Mouse (Mus musculus) CH12.LX (cell line): ENCODE measurements around the gene Wars2. TPM values are rescaled to one million over a fixed set of nuclear protein-coding genes. Genes with fewer than 3 reads are reported as not detected.

Experiments used
- DNase-seq: peaks from one replicate; pipeline ENCODE4 v3.0.0-alpha.2; 2013; ENCODE audit errors: extremely low read depth
- H3K27ac ChIP-seq: 2 replicates; pipeline ENCODE4 v1.5.1; 2012; ENCODE audit warnings: low read depth, mild to moderate bottlenecking, control low read depth, moderate library complexity; ENCODE audit not compliant: insufficient read depth
- H3K27me3 ChIP-seq: replicated peaks from 2 replicates; pipeline ENCODE3; 2012; ENCODE audit warnings: inconsistent platforms
- H3K36me3 ChIP-seq, 2 experiments: replicated peaks in 1 of 2; 2 replicates each; pipeline versions ENCODE3 to v1.6.1; 2012; ENCODE audit warnings: inconsistent platforms in 1 of 2, low read length in 1 of 2, mild to moderate bottlenecking in 1 of 2, mixed read lengths in 1 of 2, moderate library complexity in 1 of 2; ENCODE audit not compliant: control insufficient read depth in 1 of 2, insufficient read depth in 1 of 2
- H3K4me1 ChIP-seq, 2 experiments: 2 replicates each; pipeline ENCODE4 v1.6.1; 2012; ENCODE audit warnings: inconsistent platforms in 1 of 2, moderate library complexity in 1 of 2; ENCODE audit not compliant: insufficient read depth in 2 of 2, control insufficient read depth in 1 of 2
- H3K4me2 ChIP-seq: 2 replicates; pipeline ENCODE4 v1.6.1; 2012; ENCODE audit warnings: low read depth, mild to moderate bottlenecking, control low read depth; ENCODE audit not compliant: poor library complexity, insufficient read depth, severe bottlenecking
- H3K4me3 ChIP-seq, 3 experiments: fragments of 150-350 bp in 1 of 3; sonication (generic) in 1 of 3; replicated peaks in 1 of 3; 2 replicates each; pipeline versions ENCODE3 to v1.5.1; 2011 to 2012; ENCODE audit warnings: low read depth in 2 of 3, low read length in 2 of 3, mild to moderate bottlenecking in 2 of 3, moderate library complexity in 2 of 3, control low read depth in 1 of 3, improper control_type of control experiment in 1 of 3, inconsistent platforms in 1 of 3, mixed read lengths in 1 of 3; ENCODE audit not compliant: poor library complexity in 1 of 3
- H3K79me2 ChIP-seq: replicated peaks from 2 replicates; pipeline ENCODE4 v1.6.1; 2012; ENCODE audit warnings: mild to moderate bottlenecking, moderate library complexity; ENCODE audit not compliant: control insufficient read depth, poor library complexity, insufficient read depth, severe bottlenecking; ENCODE audit errors: extremely low read depth
- H3K9ac ChIP-seq: 2 replicates; pipeline ENCODE4 v1.6.1; 2012; ENCODE audit warnings: low read depth, mild to moderate bottlenecking, control low read depth, moderate library complexity; ENCODE audit not compliant: insufficient read depth
- H3K9me3 ChIP-seq: replicated peaks from 2 replicates; pipeline ENCODE3; 2012; ENCODE audit warnings: low read length, inconsistent platforms, mixed read lengths
- BHLHE40 ChIP-seq: IDR thresholded peaks from 2 replicates; pipeline ENCODE4 v1.6.1; 2011; ENCODE audit warnings: mild to moderate bottlenecking, low read depth, low read length, improper control_type of control experiment
- CHD2 ChIP-seq: IDR thresholded peaks from 2 replicates; pipeline ENCODE4 v1.6.1; 2011; ENCODE audit warnings: low read length, improper control_type of control experiment
- CTCF ChIP-seq, 2 experiments: IDR thresholded peaks in 1 of 2; conservative IDR thresholded peaks in 1 of 2; 2 replicates each; pipeline ENCODE4 v1.5.1; 2011 to 2012; ENCODE audit warnings: low read depth in 2 of 2, low read length in 2 of 2, improper control_type of control experiment in 1 of 2, inconsistent platforms in 1 of 2, mild to moderate bottlenecking in 1 of 2, moderate library complexity in 1 of 2
- E2F4 ChIP-seq: IDR thresholded peaks from 2 replicates; pipeline ENCODE4 v1.6.1; 2011; ENCODE audit warnings: low read depth, low read length, improper control_type of control experiment; ENCODE audit not compliant: insufficient replicate concordance
- GABPA ChIP-seq: IDR thresholded peaks from 2 replicates; pipeline ENCODE4 v1.6.1; 2012; ENCODE audit warnings: low read depth, low read length, improper control_type of control experiment, inconsistent platforms; ENCODE audit not compliant: insufficient replicate concordance
- JUN ChIP-seq: IDR thresholded peaks from 2 replicates; pipeline ENCODE4 v1.6.1; 2011; ENCODE audit warnings: low read depth, mild to moderate bottlenecking, low read length, improper control_type of control experiment, moderate library complexity; ENCODE audit not compliant: insufficient read depth
- JUND ChIP-seq: conservative IDR thresholded peaks from 2 replicates; pipeline ENCODE4 v1.6.1; 2011; ENCODE audit warnings: low read depth, low read length, improper control_type of control experiment
- KAT2A ChIP-seq: IDR thresholded peaks from 2 replicates; pipeline ENCODE4 v1.6.1; 2012; ENCODE audit warnings: low read length, improper control_type of control experiment, inconsistent platforms; ENCODE audit not compliant: insufficient replicate concordance
- MAFK ChIP-seq: IDR thresholded peaks from 2 replicates; pipeline ENCODE4 v1.6.1; 2011; ENCODE audit warnings: low read length, improper control_type of control experiment; ENCODE audit not compliant: insufficient replicate concordance
- MAX ChIP-seq: IDR thresholded peaks from 2 replicates; pipeline ENCODE4 v1.6.1; 2011; ENCODE audit warnings: low read length, improper control_type of control experiment
- MAZ ChIP-seq: IDR thresholded peaks from 2 replicates; pipeline ENCODE4 v1.6.1; 2012; ENCODE audit warnings: low read depth, mild to moderate bottlenecking, inconsistent platforms, low read length, improper control_type of control experiment, moderate library complexity
- MYC ChIP-seq: IDR thresholded peaks from 2 replicates; pipeline ENCODE4 v1.6.1; 2011; ENCODE audit warnings: low read depth, mild to moderate bottlenecking, improper control_type of control experiment, low read length
- NELFE ChIP-seq: IDR thresholded peaks from 2 replicates; pipeline ENCODE4 v1.6.1; 2011; ENCODE audit warnings: low read depth, low read length, improper control_type of control experiment
- NRF1 ChIP-seq: IDR thresholded peaks from 2 replicates; pipeline ENCODE4 v1.6.1; 2014; ENCODE audit warnings: low read depth, mild to moderate bottlenecking, inconsistent platforms, low read length, improper control_type of control experiment, moderate library complexity
- PAX5 ChIP-seq: IDR thresholded peaks from 2 replicates; pipeline ENCODE4 v1.6.1; 2012; ENCODE audit warnings: low read length, inconsistent platforms, mixed read lengths
- RCOR1 ChIP-seq: conservative IDR thresholded peaks from 2 replicates; pipeline ENCODE4 v1.6.1; 2012; ENCODE audit warnings: low read depth, mild to moderate bottlenecking, inconsistent platforms, low read length, improper control_type of control experiment
- SIN3A ChIP-seq: IDR thresholded peaks from 2 replicates; pipeline ENCODE4 v1.6.1; 2012; ENCODE audit warnings: low read length, improper control_type of control experiment, inconsistent platforms
- TCF12 ChIP-seq: IDR thresholded peaks from 2 replicates; pipeline ENCODE4 v1.6.1; 2014; ENCODE audit warnings: low read depth, mild to moderate bottlenecking, inconsistent platforms, low read length, improper control_type of control experiment
- UBTF ChIP-seq: IDR thresholded peaks from 2 replicates; pipeline ENCODE4 v1.6.1; 2012; ENCODE audit warnings: low read depth, mild to moderate bottlenecking, inconsistent platforms, low read length, improper control_type of control experiment, moderate library complexity
- ZKSCAN1 ChIP-seq: IDR thresholded peaks from 2 replicates; pipeline ENCODE4 v1.6.1; 2012; ENCODE audit warnings: low read depth, inconsistent platforms, low read length, improper control_type of control experiment, borderline replicate concordance
- dilution Hi-C: fragments of 300-500 bp; cut with MboI; formaldehyde crosslinking; loops from 2 replicates; pipeline ENCODE4 v1.14.3; 2020; ENCODE audit warnings: low sequenced_read_pairs; ENCODE audit not compliant: extremely low pct_unique_long_range_greater_than_20kb, extremely low pct_ligation_motif_present
- in situ Hi-C: fragments of 300-500 bp; cut with MboI; formaldehyde crosslinking; loops from 3 replicates; pipeline ENCODE4 v1.14.3; 2019; ENCODE audit warnings: low sequenced_read_pairs, low pct_ligation_motif_present, low pct_unique_long_range_greater_than_20kb, mixed read lengths
- polyA plus RNA-seq: library from polyadenylated mRNA; unstranded; fragments of >175 nt; gene quantifications from 2 replicates; pipeline ENCODE4 v1.2.1, GENCODE M21; 2012; ENCODE audit warnings: low read depth; ENCODE audit not compliant: insufficient read length
- total RNA-seq, 2 experiments: library from RNA; depleted of rRNA; stranded (reverse); fragments of 300-350 nt in 1 of 2; fragments of >200 nt in 1 of 2; gene quantifications; 2 replicates each; pipeline ENCODE4 v1.2.3; 2012 to 2014

The Wars2 gene
- total and polyA plus RNA-seq, 3 experiments: 7.1 to 10.2 (median 8.6) TPM

GRCm38 (mm10) chr3:99251271-99252165 is 110.7 kb downstream of the Wars2 start:
- Histone ChIP-seq H3K36me3 (no peaks in the 10 kb centered on the region), H3K27ac (no peak overlapping the region), H3K4me3 (no peak overlapping the region), H3K9me3 (no peaks in the 10 kb centered on the region), H3K4me2 (no peak overlapping the region), H3K9ac (no peak overlapping the region), H3K79me2 (no peaks in the 10 kb centered on the region), H3K4me1 (peaks cover 0 to 12% of the 10 kb centered on the region in 2 experiments; a peak in 1 of 4 replicates), H3K27me3 (no peaks in the 10 kb centered on the region)
- TF ChIP-seq MYC (no peak), CTCF (conservative IDR thresholded peaks at IDR 0.05 in 1 of 2, IDR thresholded peaks at IDR 0.05 in 1 of 2; ENCODE audit: low read depth in 2 of 2, low read length in 2 of 2) (no peak), MAZ (no peak), PAX5 (no peak), GABPA (no peak), JUND (no peak), UBTF (no peak)
- DNase-seq: no peak
- in situ Hi-C loops: no loop called here
- dilution Hi-C loops: no loop called here

- no peak for DNase-seq
- H3K79me2 ChIP-seq: no peaks in the 10 kb centered on the region
- no peaks in the 10 kb centered on the region for H3K9me3 ChIP-seq
- no peak overlapping the region for H3K27ac ChIP-seq
- peak overlapping the region; percentile 18; the same call in 1 of the 2 replicates for H3K4me2 ChIP-seq
- dilution Hi-C loops (no loop called here), in situ Hi-C loops (no loop called here)
- TF ChIP-seq CTCF (conservative IDR thresholded peaks at IDR 0.05 in 1 of 2, IDR thresholded peaks at IDR 0.05 in 1 of 2; ENCODE audit: low read depth in 2 of 2, low read length in 2 of 2) (no peak), MAZ (no peak), MAX (no peak), JUN (no peak), ZKSCAN1 (no peak), BHLHE40 (no peak), TCF12 (no peak), SIN3A (no peak), NELFE (no peak), E2F4 (no peak), MAFK (no peak), PAX5 (no peak), CHD2 (no peak), JUND (no peak), KAT2A (no peak), NRF1 (no peak), RCOR1 (no peak)
- no peak overlapping the region for H3K9ac ChIP-seq
- H3K4me1 ChIP-seq: peaks cover 0 to 12% of the 10 kb centered on the region in 2 experiments; a peak in 1 of 4 replicates
- no peak overlapping the region for H3K4me3 ChIP-seq
- H3K36me3 ChIP-seq: no peaks in the 10 kb centered on the region
- H3K27me3 ChIP-seq: no peaks in the 10 kb centered on the region
Observed at GRCm38 (mm10) chr3:99252461-99253091, 111.7 kb downstream of the Wars2 start.
